Mouse (Mus musculus): Measurements from ENCODE around the gene Znrd1as.

Znrd1as gene

GRCm38 (mm10) chr17:36957999-36958743 lies at the start of gene Znrd1as, which contains the start of gene Znrd1:
Gene Znrd1as (plus strand): TSS chr17:36958592.
Gene Znrd1 (minus strand): TSS chr17:36958559.
- peak; percentile 91 for DNase-seq (ENCODE audit: low spot score)

- DNase-seq (ENCODE audit: low spot score), result no peak
These were observed 48.6 kb upstream of the Znrd1as start for GRCm38 (mm10) chr17:36909802-36910201.

- no peak for DNase-seq (ENCODE audit: low spot score)
These were observed 46.4 kb upstream of the Znrd1as start for GRCm38 (mm10) chr17:36912031-36912430.

GRCm38 (mm10) chr17:36914108-36914507 lies 44.3 kb upstream of the Znrd1as start:
- DNase-seq (ENCODE audit: low spot score), result peak; percentile 5

- no peak for DNase-seq (ENCODE audit: low spot score)
These were observed 43.3 kb upstream of the Znrd1as start for GRCm38 (mm10) chr17:36915076-36915475.

GRCm38 (mm10) chr17:36920239-36920638 lies 38.2 kb upstream of the Znrd1as start:
- DNase-seq (ENCODE audit: low spot score), result peak; percentile 57

- DNase-seq (ENCODE audit: low spot score), result no peak
These were observed 35.7 kb upstream of the Znrd1as start for GRCm38 (mm10) chr17:36922715-36923114.

GRCm38 (mm10) chr17:36923491-36923890 lies 34.9 kb upstream of the Znrd1as start:
- DNase-seq (ENCODE audit: low spot score), result no peak

GRCm38 (mm10) chr17:36927496-36928120 lies 30.8 kb upstream of the Znrd1as start:
- DNase-seq (ENCODE audit: low spot score), result no peak

GRCm38 (mm10) chr17:36929236-36929932 lies 29.0 kb upstream of the Znrd1as start:
- DNase-seq (ENCODE audit: low spot score), result no peak

GRCm38 (mm10) chr17:36930233-36930632 lies 28.2 kb upstream of the Znrd1as start:
- DNase-seq (ENCODE audit: low spot score), result no peak

- no peak for DNase-seq (ENCODE audit: low spot score)
These were observed 27.3 kb upstream of the Znrd1as start for GRCm38 (mm10) chr17:36931130-36931529.

- DNase-seq (ENCODE audit: low spot score), result no peak
These were observed 26.6 kb upstream of the Znrd1as start for GRCm38 (mm10) chr17:36931806-36932205.

- no peak for DNase-seq (ENCODE audit: low spot score)
These were observed 20.3 kb upstream of the Znrd1as start for GRCm38 (mm10) chr17:36938056-36938455.

- DNase-seq (ENCODE audit: low spot score), result peak; percentile 31
These were observed 16.0 kb upstream of the Znrd1as start for GRCm38 (mm10) chr17:36942391-36942790.

GRCm38 (mm10) chr17:36942791-36943471 lies 15.5 kb upstream of the Znrd1as start, which contains the start of gene Rnf39:
Gene Rnf39 (plus strand): TSS chr17:36942918.
- no peak for DNase-seq (ENCODE audit: low spot score)

GRCm38 (mm10) chr17:36943691-36944090 lies 14.7 kb upstream of the Znrd1as start:
- no peak for DNase-seq (ENCODE audit: low spot score)

- no peak for DNase-seq (ENCODE audit: low spot score)
These were observed 14.1 kb upstream of the Znrd1as start for GRCm38 (mm10) chr17:36944121-36944775.

- DNase-seq (ENCODE audit: low spot score), result peak; percentile 44
These were observed 11.2 kb upstream of the Znrd1as start for GRCm38 (mm10) chr17:36947051-36947819.

- DNase-seq (ENCODE audit: low spot score), result no peak
These were observed 10.1 kb upstream of the Znrd1as start for GRCm38 (mm10) chr17:36948286-36948685.

- no peak for DNase-seq (ENCODE audit: low spot score)
These were observed 9.1 kb upstream of the Znrd1as start for GRCm38 (mm10) chr17:36949265-36949664.

Data from ovary, adult 18-20 months (tissue).